Comparison of ENCODE assay signal across 17 mouse cellular contexts in the genomic region with DNA sequence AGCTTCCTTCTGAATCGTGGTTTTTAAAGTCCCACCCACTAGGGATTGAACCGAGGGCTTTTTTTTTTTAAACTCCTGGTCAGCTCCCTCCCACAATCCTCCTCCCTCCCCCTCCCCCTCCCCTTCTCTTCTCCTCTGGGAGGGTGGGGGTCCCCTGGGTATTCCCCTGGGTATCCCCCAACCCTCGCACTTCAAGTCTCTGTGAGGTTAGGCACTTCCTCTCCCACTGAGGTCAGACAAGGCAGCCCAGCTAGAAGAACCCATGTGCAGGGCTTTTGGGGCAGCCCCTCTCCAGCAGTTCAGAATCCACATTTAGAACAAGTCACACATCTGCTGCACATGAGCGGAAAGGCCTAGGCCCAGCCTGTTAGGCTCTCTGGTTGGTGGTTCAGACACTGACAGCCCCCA.
A peak's percentile ranks its signal among the peaks of the same experiment; 100 is the strongest.
DNase-seq lines count a peak whose midpoint lies in the region; ATAC-seq and TF ChIP-seq lines count a peak whose summit lies in the region.
"Had no signal": no experiment of that assay in that cellular context is flagged by ENCODE, and none has a peak within 500 bp of the region (broad histone marks: within the 10 kb centered on the region; RNA-seq: fewer than 3 reads in every experiment).

No protein-coding gene starts in this region.

- H3K4me3 ChIP-seq in layer of hippocampus, adult 2 months, result no peak overlapping the region
- H3K4me3 ChIP-seq: embryonic facial prominence, embryonic 12.5 days; heart, embryonic 13.5 days; hindbrain, embryonic 10.5 days; liver, embryonic 13.5 days; megakaryocyte, embryonic 14.5 days had no signal

- peak overlapping the region; percentile 5; the same call in 1 of the 2 replicates for H3K27ac ChIP-seq in layer of hippocampus, adult 2 months
- H3K27ac ChIP-seq: embryonic facial prominence, embryonic 12.5 days; heart, embryonic 13.5 days; liver, embryonic 13.5 days had no signal

- peak; percentile 94 for ATAC-seq in CD4-positive, CD25-positive, alpha-beta regulatory T cell, adult 4 months
- no peak for ATAC-seq in frontal cortex, adult (ENCODE audit: low TSS enrichment)
- ATAC-seq: intestine, embryonic 16.5 days; lung, postnatal 0 days had no signal

- DNase-seq in layer of hippocampus, adult 2 months (ENCODE audit: low spot score in 2 of 2), result no peak
- no peak for DNase-seq in layer of hippocampus, adult 9-11 months
- DNase-seq in naive thymus-derived CD4-positive, alpha-beta T cell, adult 2 months (ENCODE audit: low read depth), result peak; percentile 49
- peak; percentile 25 for DNase-seq in thymus, postnatal 25 days
- no peak for DNase-seq in right cerebral cortex, postnatal 36 days (ENCODE audit: low spot score in 2 of 2)
- DNase-seq: adrenal gland, postnatal 36 days; cerebellum, postnatal 10 days; gastrocnemius, postnatal 36 days; liver, embryonic 13.5 days had no signal

- TF ChIP-seq CTCF in layer of hippocampus, adult 2 months (conservative IDR thresholded peaks at IDR 0.05), result no peak

Comparison
In these comparisons a context has a peak if more than half of its experiments do, and no peak if none do; other contexts are left out.
1. DNase-seq: peak in naive thymus-derived CD4-positive, alpha-beta T cell, adult 2 months (single experiment) and thymus, postnatal 25 days (single experiment); none in layer of hippocampus, adult 2 months (0 of 2), layer of hippocampus, adult 9-11 months (single experiment) and right cerebral cortex, postnatal 36 days (0 of 2).